Mouse (Mus musculus): ENCODE data around the gene Pilra.

Gene Pilra

DNA sequence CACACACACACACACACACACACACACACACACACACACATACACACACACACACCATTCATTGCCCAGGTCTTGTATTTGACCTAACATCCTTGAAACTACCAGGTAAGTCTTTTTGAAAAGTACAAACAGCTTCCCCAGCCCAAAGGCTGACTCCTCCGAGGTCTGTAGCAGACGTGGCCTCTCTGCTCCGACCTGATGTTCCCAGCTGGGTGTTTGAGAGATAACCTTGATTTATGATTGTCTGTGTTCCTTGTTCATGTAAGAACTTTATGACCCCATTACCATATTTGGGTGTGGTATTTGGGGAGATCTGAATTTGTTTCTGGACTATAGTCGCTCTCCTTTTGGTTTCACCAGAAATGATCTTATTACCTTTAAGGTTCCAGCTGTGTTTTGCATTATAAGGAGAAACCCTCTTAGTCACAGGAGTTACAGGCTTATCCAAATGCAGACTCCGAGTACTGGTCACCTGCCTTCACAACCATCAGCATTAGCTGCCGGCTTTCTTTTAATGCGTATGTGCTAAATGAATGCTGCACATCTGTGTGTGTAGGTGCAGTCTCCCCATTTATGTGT, 58.7 kb downstream of the Pilra start:
- DNase-seq = no peak

DNA sequence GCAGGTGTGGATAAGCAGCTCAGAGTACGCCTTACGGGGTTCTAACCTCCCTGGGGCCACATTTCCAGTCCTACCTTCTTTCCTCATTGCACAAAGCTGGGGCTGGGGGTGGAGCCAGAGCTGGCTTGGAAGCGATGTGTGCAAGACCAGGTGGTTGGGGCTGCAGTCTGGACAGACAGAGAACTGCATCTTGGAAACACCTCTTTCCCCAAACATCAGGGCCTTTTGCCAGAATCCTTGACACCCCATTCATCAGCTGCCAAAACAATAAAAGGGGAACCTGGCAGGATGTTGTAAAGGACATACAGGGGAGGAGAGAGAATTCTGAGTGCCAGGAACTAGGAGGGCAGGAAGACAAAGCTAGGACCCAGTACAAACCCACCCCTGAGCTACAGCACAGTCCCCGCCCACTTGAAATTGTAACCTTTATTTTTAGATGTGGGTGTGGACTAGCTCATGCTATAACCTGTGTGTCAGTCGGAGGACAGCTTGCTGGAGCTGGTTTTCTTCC, 59.6 kb downstream of the Pilra start:
- DNase-seq = peak; percentile 57

DNA sequence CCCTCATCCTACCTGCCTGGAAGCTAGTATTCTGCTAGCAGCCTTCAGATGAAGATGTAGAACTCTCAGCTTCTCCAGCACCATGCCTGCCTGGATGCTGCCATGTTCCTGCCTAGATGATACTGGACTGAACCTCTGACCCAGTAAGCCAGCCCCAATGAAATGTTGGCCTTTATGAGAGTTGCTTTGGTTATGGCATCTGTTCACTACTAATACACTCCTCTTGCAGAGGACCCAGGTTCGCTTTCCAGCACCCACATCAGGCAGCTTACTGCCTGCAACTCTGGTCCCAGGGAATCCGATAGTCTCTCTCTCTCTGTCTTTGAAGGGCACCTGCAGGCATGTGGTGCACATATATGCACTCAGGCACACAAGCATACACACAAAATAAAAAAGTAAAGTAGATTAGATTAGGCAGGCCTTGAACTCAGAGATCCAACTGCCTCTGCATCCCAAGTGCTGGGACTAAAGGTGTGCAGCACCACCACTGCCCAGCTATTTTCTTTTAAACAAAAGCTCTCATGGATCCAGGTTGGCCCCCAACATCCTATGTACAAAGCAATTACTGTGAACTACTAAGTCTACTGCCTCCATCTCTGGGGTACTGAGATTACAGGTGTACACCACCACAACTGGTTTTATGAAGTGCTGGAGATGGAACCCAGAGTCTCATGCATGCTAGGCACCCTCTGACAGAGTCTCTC, 60.3 kb downstream of the Pilra start:
- DNase-seq = no peak

DNA sequence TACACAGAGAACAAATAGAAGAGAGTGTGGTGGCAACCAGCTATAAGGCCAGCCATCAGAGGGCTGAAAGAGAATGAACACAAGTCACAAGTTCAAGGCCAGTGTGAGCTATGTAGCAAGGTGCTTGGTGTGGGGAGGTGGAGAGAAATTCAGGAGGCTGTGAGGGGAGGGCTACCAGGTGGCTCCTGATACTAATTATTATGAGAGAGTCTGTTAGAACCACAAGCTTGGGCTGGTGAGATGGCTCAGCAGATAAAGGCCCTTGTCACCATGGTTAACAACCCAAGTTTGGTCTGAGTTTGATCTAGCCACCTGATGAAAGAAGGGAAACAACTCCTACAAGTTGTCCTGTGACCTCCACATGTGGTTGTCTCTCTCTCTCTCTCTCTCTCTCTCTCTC, 63.3 kb downstream of the Pilra start:
- no peak for DNase-seq

All from thymus, postnatal 14 days (tissue).